Mouse (Mus musculus): ENCODE results near the gene Snap91. TPM values are rescaled to one million over a fixed set of nuclear protein-coding genes. Genes with fewer than 3 reads are reported as not detected.

Gene Snap91
- polyA plus RNA-seq, 1 experiment from 2014 or later = not detected

DNA sequence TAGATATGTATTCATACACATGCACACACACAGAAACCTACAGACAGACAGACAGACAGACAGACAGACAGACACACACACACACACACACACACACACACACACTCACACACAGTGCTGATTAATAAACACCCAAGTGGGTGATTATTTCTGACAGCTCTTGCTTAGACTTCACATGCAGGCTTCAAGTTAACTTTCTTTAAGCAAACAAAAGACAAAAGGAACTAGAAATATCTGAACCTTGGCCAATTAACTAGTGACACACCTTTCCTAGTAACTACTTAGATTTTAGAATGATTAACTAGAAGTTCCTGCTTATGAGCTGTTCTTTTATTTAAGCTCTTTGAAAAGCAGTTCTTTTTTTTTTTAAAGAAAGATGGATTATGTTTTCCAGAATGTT is 146.1 kb downstream of the Snap91 start:
- ATAC-seq (no peak), DNase-seq (no peak)
- Histone ChIP-seq H3K4me3 (ENCODE audit: low read depth, low read length) (no peak overlapping the region), H3K36me3 (replicated peaks; ENCODE audit: insufficient read depth, low read length) (no peaks in the 10 kb centered on the region), H3K9me3 (ENCODE audit: low read length) (no peaks in the 10 kb centered on the region), H3K27ac (ENCODE audit: low read depth) (no peak overlapping the region), H3K4me1 (ENCODE audit: insufficient read depth) (no peaks in the 10 kb centered on the region), H3K9ac (replicated peaks) (no peak overlapping the region), H3K4me2 (ENCODE audit: low read depth, low read length) (no peak overlapping the region), H3K27me3 (ENCODE audit: insufficient read depth, low read length) (no peaks in the 10 kb centered on the region)
- no peak for TF ChIP-seq CTCF (IDR thresholded peaks at IDR 0.05; ENCODE audit: low read depth)
- TF ChIP-seq EP300 (IDR thresholded peaks at IDR 0.05; ENCODE audit: low read depth) = no peak

- H3K27ac ChIP-seq (ENCODE audit: low read depth) = no peak overlapping the region
- DNase-seq = peak; percentile 30
- ATAC-seq = peak; percentile 80
- H3K4me2 ChIP-seq (ENCODE audit: low read depth, low read length) = no peak overlapping the region
- H3K4me3 ChIP-seq (ENCODE audit: low read depth, low read length) = no peak overlapping the region
- H3K9me3 ChIP-seq (ENCODE audit: low read length) = no peaks in the 10 kb centered on the region
- no peaks in the 10 kb centered on the region for H3K36me3 ChIP-seq (replicated peaks; ENCODE audit: insufficient read depth, low read length)
- H3K9ac ChIP-seq (replicated peaks) = no peak overlapping the region
- no peaks in the 10 kb centered on the region for H3K27me3 ChIP-seq (ENCODE audit: insufficient read depth, low read length)
- no peak for TF ChIP-seq EP300 (IDR thresholded peaks at IDR 0.05; ENCODE audit: low read depth)
- no peak for TF ChIP-seq CTCF (IDR thresholded peaks at IDR 0.05; ENCODE audit: low read depth)
- 73% methylated on average over 3 of the region's 3 CpGs for WGBS (ENCODE audit: insufficient replicate concordance)
- H3K4me1 ChIP-seq (ENCODE audit: insufficient read depth) = no peaks in the 10 kb centered on the region
Measured at GRCm38 (mm10) chr9:86729811-86730210, 150.6 kb downstream of the Snap91 start.

- Histone ChIP-seq H3K36me3 (replicated peaks; ENCODE audit: insufficient read depth, low read length) (no peaks in the 10 kb centered on the region), H3K27ac (ENCODE audit: low read depth) (no peak overlapping the region), H3K9me3 (ENCODE audit: low read length) (no peaks in the 10 kb centered on the region), H3K27me3 (ENCODE audit: insufficient read depth, low read length) (no peaks in the 10 kb centered on the region), H3K4me3 (ENCODE audit: low read depth, low read length) (no peak overlapping the region), H3K9ac (replicated peaks) (no peak overlapping the region), H3K4me1 (ENCODE audit: insufficient read depth) (no peaks in the 10 kb centered on the region), H3K4me2 (ENCODE audit: low read depth, low read length) (no peak overlapping the region)
- 34% methylated on average over 1 of the region's 1 CpGs for WGBS (ENCODE audit: insufficient replicate concordance)
- DNase-seq = no peak
- no peak for ATAC-seq
- TF ChIP-seq CTCF (IDR thresholded peaks at IDR 0.05; ENCODE audit: low read depth) (no peak), EP300 (IDR thresholded peaks at IDR 0.05; ENCODE audit: low read depth) (no peak)
Measured at GRCm38 (mm10) chr9:86729084-86729483, 151.4 kb downstream of the Snap91 start.

DNA sequence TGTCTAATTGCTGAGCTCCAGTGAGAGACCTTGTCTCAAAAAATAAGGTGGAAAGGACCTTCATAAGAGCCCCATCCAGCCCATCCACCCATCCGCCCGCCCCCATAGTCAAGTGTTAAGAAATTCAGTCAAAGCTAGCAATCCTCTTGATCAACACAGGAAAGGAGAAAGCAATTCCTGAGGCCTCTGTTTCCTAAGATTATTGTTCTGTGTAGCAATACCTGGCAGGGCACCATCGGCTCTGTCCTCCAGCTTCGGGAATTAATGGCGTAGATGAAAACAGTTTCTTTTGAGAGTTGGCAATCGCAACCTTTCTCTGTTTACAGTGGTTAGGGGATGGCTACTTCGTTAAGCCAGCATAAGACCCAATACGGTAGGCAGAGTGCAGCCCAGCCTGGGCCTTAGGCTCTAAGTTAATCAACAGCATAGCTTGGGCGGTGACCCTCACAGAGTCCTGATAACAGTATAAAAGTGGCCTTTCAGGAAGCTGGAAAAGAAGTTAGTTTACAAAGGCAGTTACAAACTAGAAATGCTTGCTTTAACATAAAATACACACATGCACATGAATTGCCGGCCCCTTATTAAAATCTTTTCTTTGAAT is 152.1 kb downstream of the Snap91 start:
- Histone ChIP-seq H3K27ac (ENCODE audit: low read depth) (no peak overlapping the region), H3K27me3 (ENCODE audit: insufficient read depth, low read length) (no peaks in the 10 kb centered on the region), H3K36me3 (replicated peaks; ENCODE audit: insufficient read depth, low read length) (no peaks in the 10 kb centered on the region), H3K4me3 (ENCODE audit: low read depth, low read length) (no peak overlapping the region), H3K4me1 (ENCODE audit: insufficient read depth) (no peaks in the 10 kb centered on the region), H3K9me3 (ENCODE audit: low read length) (no peaks in the 10 kb centered on the region), H3K4me2 (ENCODE audit: low read depth, low read length) (no peak overlapping the region), H3K9ac (replicated peaks) (no peak overlapping the region)
- no peak for ATAC-seq
- no peak for TF ChIP-seq EP300 (IDR thresholded peaks at IDR 0.05; ENCODE audit: low read depth)
- TF ChIP-seq CTCF (IDR thresholded peaks at IDR 0.05; ENCODE audit: low read depth) = no peak
- DNase-seq = no peak
- WGBS (ENCODE audit: insufficient replicate concordance) = 70% methylated on average over 10 of the region's 10 CpGs

GRCm38 (mm10) chr9:86726381-86726720 is 154.1 kb downstream of the Snap91 start:
- no peak overlapping the region for H3K4me2 ChIP-seq (ENCODE audit: low read depth, low read length)
- no peaks in the 10 kb centered on the region for H3K36me3 ChIP-seq (replicated peaks; ENCODE audit: insufficient read depth, low read length)
- H3K9me3 ChIP-seq (ENCODE audit: low read length) = no peaks in the 10 kb centered on the region
- DNase-seq (no peak), ATAC-seq (no peak)
- no peak overlapping the region for H3K4me3 ChIP-seq (ENCODE audit: low read depth, low read length)
- no peaks in the 10 kb centered on the region for H3K4me1 ChIP-seq (ENCODE audit: insufficient read depth)
- H3K27ac ChIP-seq (ENCODE audit: low read depth) = no peak overlapping the region
- H3K9ac ChIP-seq (replicated peaks) = no peak overlapping the region
- TF ChIP-seq CTCF (IDR thresholded peaks at IDR 0.05; ENCODE audit: low read depth) (no peak), EP300 (IDR thresholded peaks at IDR 0.05; ENCODE audit: low read depth) (no peak)
- 79% methylated on average over 5 of the region's 5 CpGs for WGBS (ENCODE audit: insufficient replicate concordance)
- H3K27me3 ChIP-seq (ENCODE audit: insufficient read depth, low read length) = no peaks in the 10 kb centered on the region

DNA sequence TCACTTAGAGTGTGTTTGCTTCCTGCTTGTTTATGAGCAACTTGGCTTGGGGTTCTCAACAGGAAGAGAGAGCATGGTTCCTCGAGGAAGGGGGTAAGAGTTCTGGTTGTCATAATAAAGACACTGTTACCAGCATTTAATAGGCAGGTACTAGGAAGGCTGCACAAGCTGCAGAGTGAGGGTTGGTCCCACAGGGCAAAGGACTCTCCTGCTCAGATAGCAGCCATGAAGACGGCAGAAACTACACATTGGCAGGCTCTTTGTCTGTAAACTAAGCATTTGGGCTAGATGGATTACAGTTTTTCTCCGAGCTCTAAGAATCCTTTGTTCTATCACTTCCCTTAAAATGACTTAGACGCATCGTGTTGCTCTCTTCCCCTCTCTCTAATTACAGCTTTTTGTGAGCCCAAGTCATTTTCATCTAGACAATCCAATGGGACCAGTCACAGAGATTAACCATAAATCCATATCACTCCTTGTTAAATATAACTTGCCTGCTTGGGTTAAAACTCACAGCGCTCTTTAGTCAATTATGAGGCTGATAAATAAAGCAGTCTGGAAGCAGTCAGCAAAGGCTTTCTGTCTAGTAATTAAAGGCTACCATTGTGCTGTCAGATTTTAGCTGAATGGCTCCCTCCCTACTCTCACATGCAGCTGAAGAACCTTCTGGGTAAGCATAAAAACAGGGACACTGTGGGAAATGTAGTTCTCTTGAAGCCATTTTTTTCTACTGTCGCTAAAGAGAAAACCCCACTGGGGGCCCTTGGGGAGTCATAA is 154.7 kb downstream of the Snap91 start:
- 64% methylated on average over 7 of the region's 7 CpGs for WGBS (ENCODE audit: insufficient replicate concordance)
- H3K4me3 ChIP-seq (ENCODE audit: low read depth, low read length) = no peak overlapping the region
- no peaks in the 10 kb centered on the region for H3K9me3 ChIP-seq (ENCODE audit: low read length)
- no peaks in the 10 kb centered on the region for H3K27me3 ChIP-seq (ENCODE audit: insufficient read depth, low read length)
- TF ChIP-seq CTCF (IDR thresholded peaks at IDR 0.05; ENCODE audit: low read depth) (no peak), EP300 (IDR thresholded peaks at IDR 0.05; ENCODE audit: low read depth) (no peak)
- no peaks in the 10 kb centered on the region for H3K4me1 ChIP-seq (ENCODE audit: insufficient read depth)
- no peaks in the 10 kb centered on the region for H3K36me3 ChIP-seq (replicated peaks; ENCODE audit: insufficient read depth, low read length)
- no peak overlapping the region for H3K9ac ChIP-seq (replicated peaks)
- no peak for DNase-seq
- no peak overlapping the region for H3K27ac ChIP-seq (ENCODE audit: low read depth)
- no peak for ATAC-seq
- no peak overlapping the region for H3K4me2 ChIP-seq (ENCODE audit: low read depth, low read length)

All from liver, postnatal 0 days (tissue).